Mouse (Mus musculus): ENCODE data around the gene Snhg11. TPM values are rescaled to one million over a fixed set of nuclear protein-coding genes. Genes with fewer than 3 reads are reported as not detected.

Gene Snhg11
- total RNA-seq (2021): 100 to 1,000 TPM; 568 to 604 TPM
- long read RNA-seq, experiment 1, full-length matches to known transcripts: 9 of 85 reads
- long read RNA-seq, experiment 1, partial matches to known transcripts: 65 of 85 reads
- long read RNA-seq, experiment 1, other reads (novel, unspliced or antisense): 11 of 85 reads
- long read RNA-seq, experiment 2, full-length matches to known transcripts: 11 of 145 reads
- long read RNA-seq, experiment 2, partial matches to known transcripts: 20 of 145 reads
- long read RNA-seq, experiment 2, other reads (novel, unspliced or antisense): 114 of 145 reads

- DNase-seq (ENCODE audit: low spot score in 2 of 2): peak; percentile 93 to 95
- intact Hi-C loops (cut with DNase I): loop anchor here (10.0 kb wide), 1 partner anchor 269 kb away; no protein-coding TSS in a partner anchor
These were observed at the start of gene Snhg11 for GRCm38 (mm10) chr2:158375443-158376122. Gene Snhg11 (plus strand): TSS chr2:158375638.

DNA sequence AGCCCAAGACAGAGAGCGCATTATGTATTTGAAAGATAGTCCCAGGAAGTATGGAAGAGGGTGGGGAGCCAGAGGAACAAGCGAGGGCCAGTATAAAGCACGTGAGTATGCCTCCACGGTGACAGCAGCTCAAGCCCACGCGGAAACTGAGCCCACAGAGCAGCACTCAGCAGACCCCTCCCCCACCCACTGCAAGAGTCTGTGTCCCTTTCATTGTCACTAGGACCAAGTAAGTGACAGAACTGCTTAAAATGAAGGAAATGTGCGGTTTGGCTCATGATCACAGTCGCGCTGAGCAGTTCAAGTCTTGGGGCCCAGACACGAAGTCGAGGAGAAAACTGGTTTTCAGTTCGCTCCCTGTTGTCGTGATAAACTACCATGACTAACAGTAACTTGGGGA is 41.1 kb upstream of the Snhg11 start:
- DNase-seq (ENCODE audit: low spot score in 2 of 2): no peak
- intact Hi-C loops (cut with DNase I): loop anchor here (10.0 kb wide), 1 partner anchor 230 kb away; no protein-coding TSS in a partner anchor

- no peak for DNase-seq (ENCODE audit: low spot score in 2 of 2)
- intact Hi-C loops (cut with DNase I): loop anchor here (1.0 to 10.0 kb wide), 2 partner anchors 22 to 233 kb away; no protein-coding TSS in a partner anchor
These were observed 37.7 kb upstream of the Snhg11 start for GRCm38 (mm10) chr2:158337698-158338097.

GRCm38 (mm10) chr2:158339948-158340564 is 35.4 kb upstream of the Snhg11 start:
- intact Hi-C loops (cut with DNase I): loop anchor here (5.0 to 10.0 kb wide), 4 partner anchors 58 to 275 kb away; no protein-coding TSS in a partner anchor
- peak; percentile 68 to 72 for DNase-seq (ENCODE audit: low spot score in 2 of 2)

- DNase-seq (ENCODE audit: low spot score in 2 of 2): no peak
- intact Hi-C loops (cut with DNase I): loop anchor here (5.0 to 10.0 kb wide), 3 partner anchors 59 to 277 kb away; no protein-coding TSS in a partner anchor
These were observed 34.1 kb upstream of the Snhg11 start for GRCm38 (mm10) chr2:158341324-158341723.

DNA sequence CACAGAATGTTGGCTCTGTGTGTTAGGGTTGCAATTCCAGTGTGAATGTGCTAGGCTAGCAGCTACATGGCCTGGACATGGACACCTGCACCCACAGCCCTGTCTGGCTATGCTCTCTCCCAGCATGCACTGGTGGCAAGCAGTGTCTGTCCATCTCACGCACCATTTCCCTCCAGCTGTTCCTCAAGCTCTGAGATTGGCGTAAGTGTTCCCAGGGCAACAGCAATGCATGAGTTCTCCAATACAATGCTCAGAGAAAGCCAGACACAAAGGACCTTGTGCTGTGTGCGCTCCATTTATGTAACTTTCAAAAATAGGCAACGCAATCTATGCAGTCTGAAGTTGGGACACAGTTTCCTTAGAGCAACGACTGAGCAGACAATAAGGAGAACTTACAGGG is 31.9 kb upstream of the Snhg11 start:
- intact Hi-C loops (cut with DNase I): loop anchor here (5.0 to 10.0 kb wide), 3 partner anchors 61 to 279 kb away; no protein-coding TSS in a partner anchor
- no peak for DNase-seq (ENCODE audit: low spot score in 2 of 2)

- DNase-seq (ENCODE audit: low spot score in 2 of 2): no peak
- intact Hi-C loops (cut with DNase I): loop anchor here (5.0 to 10.0 kb wide), 3 partner anchors 139 to 739 kb away; no protein-coding TSS in a partner anchor
These were observed 29.0 kb upstream of the Snhg11 start for GRCm38 (mm10) chr2:158346467-158346866.

GRCm38 (mm10) chr2:158347868-158348267 is 27.6 kb upstream of the Snhg11 start:
- intact Hi-C loops (cut with DNase I): loop anchor here (5.0 to 10.0 kb wide), 3 partner anchors 141 to 741 kb away; no protein-coding TSS in a partner anchor
- peak; percentile 70 to 74 for DNase-seq (ENCODE audit: low spot score in 2 of 2)

GRCm38 (mm10) chr2:158352801-158353520 is 22.5 kb upstream of the Snhg11 start:
- DNase-seq (ENCODE audit: low spot score in 2 of 2): no peak
- intact Hi-C loops (cut with DNase I): no loop called here

DNA sequence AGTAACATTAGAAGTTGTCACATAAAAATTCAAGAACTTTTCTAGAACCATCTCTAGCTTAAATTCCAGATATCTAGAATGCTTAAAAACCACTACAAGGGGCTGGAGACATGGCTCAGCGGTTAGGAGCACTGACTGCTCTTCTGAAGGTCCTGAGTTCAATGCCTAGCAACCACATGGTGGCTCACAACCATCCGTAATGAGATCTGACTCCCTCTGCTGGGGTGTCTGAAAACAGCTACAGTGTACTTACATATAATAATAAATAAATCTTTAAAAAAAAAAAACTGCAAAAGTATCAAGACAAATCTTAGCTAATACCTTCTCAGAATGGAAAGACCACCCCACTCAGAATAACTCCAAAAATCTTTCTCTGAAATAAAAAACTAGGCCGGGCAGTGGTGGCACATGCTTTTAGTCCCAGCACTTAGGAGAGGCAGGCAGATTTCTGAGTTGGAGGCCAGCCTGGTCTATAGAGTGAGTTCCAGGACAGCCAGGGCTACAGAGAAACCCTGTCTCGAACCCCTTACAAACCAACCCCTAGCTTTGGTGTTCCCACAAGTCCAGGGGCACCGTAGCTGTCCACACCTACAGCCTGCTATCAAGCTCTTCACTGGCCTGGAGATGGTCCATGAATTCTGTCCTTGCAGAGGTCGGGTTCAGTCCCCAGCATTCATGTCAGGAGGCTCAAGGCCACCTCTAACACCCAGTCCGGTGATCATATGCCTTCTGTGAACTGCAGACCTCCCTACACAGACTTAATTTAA is 20.9 kb upstream of the Snhg11 start:
- intact Hi-C loops (cut with DNase I): no loop called here
- peak in 1 of 2 experiments; percentile 33 for DNase-seq (ENCODE audit: low spot score in 2 of 2)

- intact Hi-C loops (cut with DNase I): no loop called here
- no peak for DNase-seq (ENCODE audit: low spot score in 2 of 2)
These were observed 20.2 kb upstream of the Snhg11 start for GRCm38 (mm10) chr2:158355238-158355637.

GRCm38 (mm10) chr2:158356121-158356520 is 19.3 kb upstream of the Snhg11 start:
- intact Hi-C loops (cut with DNase I): no loop called here
- no peak for DNase-seq (ENCODE audit: low spot score in 2 of 2)

DNA sequence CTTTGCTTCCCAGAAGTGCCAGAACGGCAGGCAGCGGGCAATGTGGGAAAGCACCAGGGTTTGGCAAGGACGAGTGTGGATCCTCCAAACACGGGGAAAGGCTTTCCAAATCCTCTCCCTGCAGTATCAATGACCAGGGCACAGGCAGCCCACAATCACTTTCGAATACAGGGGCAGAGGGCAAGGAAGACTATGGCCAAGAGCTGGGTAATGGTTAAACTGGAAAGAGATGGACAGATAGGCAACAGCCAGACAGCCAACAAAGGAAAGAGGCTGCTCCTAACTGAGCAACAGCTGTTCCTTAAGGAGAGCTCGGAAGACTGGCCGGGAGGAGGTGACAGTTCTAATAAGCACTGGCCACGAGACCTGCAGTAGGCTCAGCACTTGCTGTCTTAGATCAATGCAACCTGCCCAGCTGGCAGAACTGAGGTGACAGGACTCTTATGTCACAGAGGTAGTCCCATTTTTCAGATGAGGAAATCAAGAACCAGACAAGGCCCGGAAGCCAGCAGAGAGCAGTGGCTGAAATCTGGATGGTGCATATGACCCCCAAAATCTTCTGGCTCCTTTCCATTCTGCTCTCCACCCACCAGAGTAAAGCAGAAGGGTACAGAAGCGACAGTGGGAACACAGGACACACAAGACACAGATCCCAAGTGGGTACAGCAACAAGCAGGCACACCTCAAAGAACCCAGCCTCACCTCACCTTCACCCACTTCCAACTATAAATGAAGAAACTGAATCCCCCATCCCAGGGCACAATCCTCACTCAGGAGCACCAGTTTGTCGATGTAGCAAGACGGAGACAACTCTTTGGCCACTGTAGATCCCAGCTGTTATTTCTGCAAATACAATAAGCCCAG is 15.4 kb upstream of the Snhg11 start:
- intact Hi-C loops (cut with DNase I): no loop called here

DNA sequence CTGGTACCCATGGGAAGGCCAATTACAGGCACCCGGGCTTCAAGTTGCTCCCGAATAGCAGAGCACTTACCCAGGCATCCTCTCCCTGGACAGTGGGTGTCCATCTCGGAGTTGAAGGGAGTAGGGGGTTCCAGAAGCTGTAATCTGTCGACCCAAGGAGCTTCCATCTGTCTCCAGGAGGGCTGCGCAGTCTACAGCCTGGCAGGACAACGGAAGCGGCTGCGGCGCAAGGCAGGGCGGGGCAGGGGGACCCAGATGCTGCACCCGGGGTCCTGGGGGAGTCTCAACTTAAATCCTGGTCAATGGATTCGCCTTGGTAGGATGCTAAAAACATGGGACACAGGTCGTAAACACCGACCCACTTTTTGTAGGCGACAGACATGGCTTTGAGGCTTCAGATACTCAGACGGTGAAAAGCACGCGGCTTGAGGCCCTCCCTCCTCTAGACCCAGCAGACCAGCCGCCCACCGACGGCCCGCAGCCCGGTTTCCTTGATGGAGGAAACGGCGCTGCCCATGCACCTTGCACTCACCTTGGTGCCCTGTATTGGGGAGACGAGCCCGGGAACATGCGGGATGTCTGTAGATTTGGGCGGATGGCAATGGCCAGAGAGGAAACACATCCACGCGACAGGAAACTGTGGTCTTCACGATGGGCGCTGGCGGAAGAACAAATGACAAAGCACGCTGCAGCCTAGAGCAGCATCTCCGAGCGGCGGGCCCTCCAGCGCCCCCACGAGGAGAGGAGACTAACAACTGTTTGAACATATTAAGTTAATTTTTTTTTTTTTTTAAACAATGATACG is 14.4 kb upstream of the Snhg11 start:
- intact Hi-C loops (cut with DNase I): no loop called here
- DNase-seq (ENCODE audit: low spot score in 2 of 2): peak; percentile 90 to 92

More for the DNA sequence above, 15.4 kb upstream of the Snhg11 start:
- no peak for DNase-seq (ENCODE audit: low spot score in 2 of 2)

- intact Hi-C loops (cut with DNase I): no loop called here
- DNase-seq (ENCODE audit: low spot score in 2 of 2): no peak
These were observed 13.6 kb upstream of the Snhg11 start for GRCm38 (mm10) chr2:158361678-158362320.

DNA sequence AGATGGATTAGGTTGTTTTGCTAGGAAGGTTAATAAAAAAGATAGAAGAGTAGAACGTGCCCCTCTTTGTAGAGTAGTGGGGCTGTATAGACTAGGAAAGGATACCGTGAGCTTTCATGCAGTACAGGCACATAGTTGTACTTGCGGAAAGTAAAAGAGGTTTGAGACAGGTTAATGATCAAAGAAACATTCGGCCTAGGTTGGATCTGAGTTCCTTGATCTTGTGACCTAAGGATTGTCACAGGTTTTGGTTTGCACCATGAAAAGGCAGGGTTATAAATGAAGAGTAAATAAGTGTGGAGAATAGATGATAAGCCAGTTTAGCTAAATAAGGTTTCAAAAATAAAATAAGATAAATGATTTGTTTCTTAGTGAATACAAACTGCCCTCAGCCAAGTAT is 11.3 kb upstream of the Snhg11 start:
- intact Hi-C loops (cut with DNase I): no loop called here
- no peak for DNase-seq (ENCODE audit: low spot score in 2 of 2)

Measured in left cerebral cortex, postnatal 14 days (tissue).